Mouse (Mus musculus) stomach, postnatal 0 days (tissue): ENCODE results near the gene Tmem108.

Experiments
- CTCF ChIP-seq: IDR thresholded peaks from 2 replicates; pipeline ENCODE4 v1.5.1; 2016; ENCODE audit warnings: antibody characterized with exemption, low read depth, mild to moderate bottlenecking, moderate library complexity
- EP300 ChIP-seq: optimal IDR thresholded peaks from 2 replicates; pipeline ENCODE3; 2016; ENCODE audit warnings: antibody characterized with exemption

GRCm38 (mm10) chr9:103499366-103499765 lies 262.3 kb downstream of the Tmem108 start:
- TF ChIP-seq CTCF (no peak), EP300 (no peak)
